Mouse (Mus musculus): ENCODE measurements around the gene Ggt1. TPM values are rescaled to one million over a fixed set of nuclear protein-coding genes. Genes with fewer than 3 reads are reported as not detected.
"Not testable (repeated sequence)": the region's sequence is repeated elsewhere in the genome, so short reads cannot be mapped to it uniquely, and the experiment has no call there.

The Ggt1 gene
- total RNA-seq, 2 experiments from 2014 or later, result 1.5 to 1.6 TPM

DNA sequence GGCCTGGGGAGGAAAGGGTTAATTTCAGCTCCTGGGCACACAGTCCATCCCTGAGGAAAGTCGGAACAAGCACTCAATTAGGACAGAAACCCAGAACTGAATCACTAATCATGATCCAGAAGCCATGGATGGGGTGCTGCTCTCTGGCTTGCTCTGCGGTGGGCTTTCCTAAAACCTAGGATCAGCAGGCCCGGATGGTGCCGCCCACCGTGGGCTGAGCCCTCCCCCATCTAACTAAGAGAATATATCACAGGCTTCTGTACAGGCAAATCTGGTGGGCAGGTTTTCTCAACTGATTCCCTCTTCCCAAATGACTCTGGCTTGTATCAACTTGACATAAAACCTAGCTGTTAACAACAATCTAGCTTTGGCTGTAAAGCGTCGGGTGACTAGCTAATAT lies 13.5 kb upstream of the Ggt1 start:
- DNase-seq (ENCODE audit: low spot score in 2 of 2), result no peak
- intact Hi-C loops (cut with DNase I), result no loop called here

- intact Hi-C loops (cut with DNase I), result no loop called here
- DNase-seq (ENCODE audit: low spot score in 2 of 2), result peak in 1 of 2 experiments; percentile 58
Measured at GRCm38 (mm10) chr10:75548486-75548885, 12.9 kb upstream of the Ggt1 start.

- no peak for DNase-seq (ENCODE audit: low spot score in 2 of 2)
- intact Hi-C loops (cut with DNase I), result no loop called here
Measured at GRCm38 (mm10) chr10:75549886-75550285, 11.5 kb upstream of the Ggt1 start.

GRCm38 (mm10) chr10:75551175-75551574 lies 10.2 kb upstream of the Ggt1 start:
- DNase-seq (ENCODE audit: low spot score in 2 of 2), result no peak
- intact Hi-C loops (cut with DNase I), result no loop called here

GRCm38 (mm10) chr10:75552106-75552505 lies 9.3 kb upstream of the Ggt1 start:
- no peak for DNase-seq (ENCODE audit: low spot score in 2 of 2)
- intact Hi-C loops (cut with DNase I), result no loop called here

DNA sequence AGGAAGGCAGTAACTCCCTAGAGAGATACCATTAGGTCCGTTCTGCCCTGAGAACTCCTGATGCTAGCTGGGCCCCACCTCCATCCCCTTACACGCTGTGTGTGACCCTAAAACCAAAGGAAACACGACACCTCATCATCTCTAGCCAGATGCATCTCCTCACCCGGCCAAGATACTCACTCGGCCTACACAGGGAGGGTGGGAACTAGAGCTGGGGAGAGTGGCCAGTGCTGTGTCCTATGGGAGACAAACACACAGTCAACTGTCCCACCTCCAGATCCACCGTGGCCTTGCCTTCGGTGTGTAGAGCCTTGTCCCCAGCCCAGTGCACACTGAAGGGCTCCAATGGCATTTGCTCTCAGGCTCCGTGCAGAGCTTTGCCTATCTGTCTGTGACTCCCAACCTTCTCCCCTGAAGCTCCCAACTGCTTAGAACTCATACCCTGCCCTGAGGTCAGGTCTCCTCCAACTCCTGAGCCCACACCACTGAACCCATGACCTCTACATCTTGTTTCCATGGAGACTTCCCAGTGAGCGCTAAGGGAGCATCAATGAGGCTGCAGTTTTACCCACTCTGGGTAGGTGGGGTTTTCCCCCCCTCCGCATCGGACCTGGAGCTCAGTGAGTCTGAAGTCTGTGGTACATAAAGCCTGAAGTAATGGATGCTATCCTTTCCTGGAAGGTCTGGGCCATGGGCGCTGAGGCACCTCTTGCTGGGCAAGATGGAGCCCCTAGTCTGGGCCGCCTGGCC lies 8.5 kb upstream of the Ggt1 start:
- DNase-seq (ENCODE audit: low spot score in 2 of 2), result no peak
- intact Hi-C loops (cut with DNase I), result no loop called here

- no peak for DNase-seq (ENCODE audit: low spot score in 2 of 2)
- intact Hi-C loops (cut with DNase I), result no loop called here
Measured at GRCm38 (mm10) chr10:75554090-75554489, 7.3 kb upstream of the Ggt1 start.

DNA sequence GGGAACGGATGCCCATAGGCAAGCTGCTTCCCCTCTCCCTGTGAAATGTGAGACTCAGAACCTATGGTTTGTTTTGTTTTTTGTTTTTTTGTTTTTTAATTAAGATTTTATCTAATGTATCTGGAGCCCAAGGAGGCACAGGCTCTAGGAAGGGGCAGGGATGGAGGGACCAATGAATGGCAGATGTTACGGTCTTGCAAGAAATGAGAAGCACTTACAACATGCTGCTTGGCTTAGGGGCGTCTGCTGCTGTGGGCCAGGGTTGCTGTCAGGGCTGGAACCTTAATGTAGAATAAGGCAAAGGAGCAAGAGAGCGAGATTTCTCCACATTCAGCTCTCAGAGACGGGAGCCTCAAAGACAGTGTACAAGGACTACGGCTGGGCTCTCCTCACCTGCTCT lies 5.8 kb upstream of the Ggt1 start:
- intact Hi-C loops (cut with DNase I), result no loop called here
- DNase-seq (ENCODE audit: low spot score in 2 of 2), result no peak

DNA sequence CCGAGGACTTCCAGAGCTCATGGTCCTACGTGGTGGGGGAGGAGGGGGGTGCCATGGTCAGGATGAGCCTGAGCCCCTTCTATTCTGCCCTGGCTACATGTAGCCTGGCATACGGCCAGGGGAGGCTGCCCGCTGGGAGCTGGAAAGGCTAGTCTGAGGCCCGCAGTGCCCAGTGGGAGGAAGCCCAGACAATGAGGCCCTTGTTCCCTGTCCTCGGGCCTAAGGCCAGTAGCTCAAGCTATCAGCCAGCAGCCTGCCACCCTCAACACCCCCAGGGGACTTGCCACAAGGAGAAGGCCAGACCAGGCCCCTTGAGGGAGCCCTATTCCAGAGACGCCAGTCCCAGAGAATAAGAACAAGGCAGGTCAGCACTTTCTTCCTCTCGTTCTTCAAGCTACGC lies 5.4 kb upstream of the Ggt1 start:
- DNase-seq (ENCODE audit: low spot score in 2 of 2), result peak; percentile 72 to 84
- intact Hi-C loops (cut with DNase I), result no loop called here

DNA sequence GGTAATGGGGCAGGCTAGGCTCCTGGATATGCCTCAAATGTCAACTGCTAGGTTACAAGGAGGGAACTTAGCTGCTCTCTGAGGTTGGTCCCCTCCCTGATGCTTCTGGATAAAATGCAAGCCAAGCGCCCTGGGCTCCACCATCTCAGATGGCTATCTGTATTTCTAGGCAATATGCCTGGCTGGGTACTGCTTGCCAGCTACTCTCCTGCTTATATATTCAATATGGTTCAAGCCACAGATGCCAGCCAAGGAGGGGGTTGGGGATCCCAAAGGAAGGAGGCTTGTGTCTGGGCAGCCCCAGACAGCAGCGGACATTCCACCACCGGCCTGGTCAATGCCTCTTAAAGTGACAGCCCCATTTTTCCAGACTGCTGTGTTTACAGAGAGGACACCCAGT lies 2.9 kb upstream of the Ggt1 start:
- intact Hi-C loops (cut with DNase I), result no loop called here
- DNase-seq (ENCODE audit: low spot score in 2 of 2), result peak; percentile 34 to 78

GRCm38 (mm10) chr10:75559041-75559675 lies 2.2 kb upstream of the Ggt1 start:
- intact Hi-C loops (cut with DNase I), result no loop called here
- no peak for DNase-seq (ENCODE audit: low spot score in 2 of 2)

- peak; percentile 28 to 32 for DNase-seq (ENCODE audit: low spot score in 2 of 2)
- intact Hi-C loops (cut with DNase I), result no loop called here
Measured at GRCm38 (mm10) chr10:75559676-75560548, 1.5 kb upstream of the Ggt1 start, which contains the start of gene Lrrc75b. TSS of gene Lrrc75b (minus strand) at chr10:75560330.

DNA sequence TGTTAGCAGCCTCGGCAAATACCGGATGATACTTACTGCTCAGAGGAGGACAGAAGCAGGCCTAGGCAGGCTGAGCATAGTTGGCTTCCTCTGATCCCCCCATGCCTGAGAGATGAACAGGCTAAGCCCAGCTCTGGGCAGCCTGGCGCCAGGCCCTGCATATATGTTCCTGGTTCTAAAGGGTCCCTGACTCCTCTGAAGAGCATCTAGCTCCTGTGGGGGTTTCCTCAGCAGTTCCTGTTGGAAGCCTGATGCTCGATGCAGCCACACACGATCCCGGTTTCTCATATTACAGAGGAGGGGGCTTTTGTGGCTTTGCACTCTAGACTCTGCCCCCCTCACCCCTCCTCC lies 880 bp upstream of the Ggt1 start:
- DNase-seq (ENCODE audit: low spot score in 2 of 2), result no peak
- intact Hi-C loops (cut with DNase I), result no loop called here

DNA sequence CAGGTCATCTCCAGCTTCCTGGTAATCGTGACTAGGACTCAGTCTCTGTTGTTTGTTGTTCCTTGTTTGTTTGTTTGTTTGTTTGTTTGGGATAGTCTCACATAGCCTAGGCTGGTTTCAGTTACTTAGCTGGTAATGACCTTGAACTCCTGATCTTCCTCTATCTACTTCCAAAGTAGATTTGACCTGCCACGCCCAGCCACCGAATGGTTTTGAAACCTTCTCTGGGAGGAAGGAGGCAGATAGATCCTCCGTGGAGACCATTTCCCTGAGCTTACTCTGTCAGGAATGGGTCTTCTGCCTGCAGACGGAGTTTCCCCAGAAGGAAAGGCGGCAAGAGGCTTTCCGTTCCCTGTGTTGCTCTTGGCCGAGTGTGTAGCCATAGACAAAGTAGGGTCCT lies 1.2 kb downstream of the Ggt1 start:
- intact Hi-C loops (cut with DNase I), result no loop called here

GRCm38 (mm10) chr10:75564687-75565265 lies 3.4 kb downstream of the Ggt1 start:
- intact Hi-C loops (cut with DNase I), result no loop called here
- no peak for DNase-seq (ENCODE audit: low spot score in 2 of 2)

More for the DNA sequence above, 1.2 kb downstream of the Ggt1 start:
- no peak for DNase-seq (ENCODE audit: low spot score in 2 of 2)

- intact Hi-C loops (cut with DNase I), result no loop called here
- DNase-seq (ENCODE audit: low spot score in 2 of 2), result no peak
Measured at GRCm38 (mm10) chr10:75565436-75565835, 4.0 kb downstream of the Ggt1 start.

DNA sequence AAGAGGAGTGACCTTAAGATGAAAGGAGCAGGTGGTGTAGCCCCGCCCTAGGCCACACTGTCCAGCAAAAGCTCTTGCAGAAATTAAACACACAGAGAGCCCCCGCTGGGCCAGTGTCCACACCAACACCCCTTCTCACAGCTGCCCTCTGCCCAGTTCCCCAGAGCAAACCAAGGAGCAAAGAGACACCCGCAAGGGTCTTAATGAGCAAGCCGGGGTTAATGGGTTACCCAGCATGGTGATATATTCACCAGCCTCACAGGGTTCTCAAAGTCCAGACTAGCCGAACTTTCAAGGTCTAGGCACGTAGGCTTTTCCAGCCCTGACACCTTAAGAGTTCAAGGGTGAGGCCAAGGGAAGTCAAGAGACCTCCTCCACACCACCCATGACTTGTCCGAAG lies 4.5 kb downstream of the Ggt1 start:
- no peak for DNase-seq (ENCODE audit: low spot score in 2 of 2)
- intact Hi-C loops (cut with DNase I), result no loop called here

GRCm38 (mm10) chr10:75566321-75566720 lies 4.9 kb downstream of the Ggt1 start:
- intact Hi-C loops (cut with DNase I), result no loop called here
- DNase-seq (ENCODE audit: low spot score in 2 of 2), result no peak

- intact Hi-C loops (cut with DNase I); DNase-seq (ENCODE audit: low spot score in 2 of 2): not testable (repeated sequence)
Measured at GRCm38 (mm10) chr10:75566765-75567164, 5.4 kb downstream of the Ggt1 start.

- intact Hi-C loops (cut with DNase I), result no loop called here
- DNase-seq (ENCODE audit: low spot score in 2 of 2), result no peak
Measured at GRCm38 (mm10) chr10:75568029-75568428, 6.6 kb downstream of the Ggt1 start.

All from left cerebral cortex, postnatal 14 days (tissue).